In the genomic region with DNA sequence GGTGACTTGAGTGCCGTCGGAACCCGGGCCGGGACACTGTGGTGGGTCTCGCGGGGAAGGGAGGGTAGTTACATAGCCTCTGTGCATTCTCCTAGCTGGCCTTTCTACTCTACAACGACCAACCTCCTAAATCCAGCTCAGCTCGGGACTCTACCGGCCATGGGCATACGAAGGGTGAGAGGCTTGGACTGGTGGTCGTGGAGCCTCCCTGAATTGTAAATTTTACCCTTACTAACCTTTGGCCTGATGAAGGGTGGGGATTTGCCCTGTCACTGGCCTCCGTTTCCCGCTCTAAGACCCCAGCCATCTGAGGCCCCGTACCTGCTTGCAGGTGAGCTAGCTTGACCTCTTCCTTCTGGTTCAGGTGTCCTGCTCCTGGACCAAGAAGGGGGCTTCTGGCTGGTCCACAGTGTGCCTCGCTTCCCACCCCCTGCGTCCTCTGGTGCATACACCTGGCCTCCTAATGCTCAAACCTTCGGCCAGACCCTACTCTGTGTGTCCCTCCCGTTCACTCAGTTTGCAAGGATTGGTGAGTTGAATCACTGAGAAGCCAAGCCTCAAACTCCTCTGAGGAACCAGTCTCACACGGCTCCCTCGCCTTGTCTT, we compare ENCODE assay signal across 9 mouse cellular contexts. TPM values are rescaled to one million over a fixed set of nuclear protein-coding genes. Genes with fewer than 3 reads are reported as not detected.
DNase-seq lines count a peak whose midpoint lies in the region; ATAC-seq and TF ChIP-seq lines count a peak whose summit lies in the region.
"Had no signal": no experiment of that assay in that cellular context is flagged by ENCODE, and none has a peak within 500 bp of the region (broad histone marks: within the 10 kb centered on the region; RNA-seq: fewer than 3 reads in every experiment).

No protein-coding gene starts in this region.

- peak overlapping the region; percentile 78 for H3K4me2 ChIP-seq in forebrain, embryonic 12.5 days
- H3K4me2 ChIP-seq in liver, embryonic 12.5 days: peak overlapping the region; percentile 93

- H3K27me3 ChIP-seq in heart, adult 2 months (ENCODE audit: control insufficient read depth, insufficient read depth, low read length): peaks cover 3% of the 10 kb centered on the region
- H3K27me3 ChIP-seq in forebrain, embryonic 12.5 days: peaks cover 63% of the 10 kb centered on the region
- H3K27me3 ChIP-seq in liver, embryonic 12.5 days (replicated peaks): peaks cover 40% of the 10 kb centered on the region

- H3K27ac ChIP-seq in heart, adult 2 months: peak overlapping the region; percentile 73; the same call in 1 of the 2 replicates
- no peak overlapping the region for H3K27ac ChIP-seq in forebrain, embryonic 12.5 days
- peak overlapping the region; percentile 90 for H3K27ac ChIP-seq in liver, embryonic 12.5 days

- no peaks in the 10 kb centered on the region for H3K79me2 ChIP-seq in heart, adult 2 months (replicated peaks; ENCODE audit: control insufficient read depth, insufficient read depth, low read length)

- TF ChIP-seq POLR2A in heart, adult 2 months (IDR thresholded peaks at IDR 0.05; ENCODE audit: insufficient read depth, low read depth, low read length): no peak

- no peak for TF ChIP-seq CTCF in heart, adult 2 months (IDR thresholded peaks at IDR 0.05)

- peaks cover 1% of the 10 kb centered on the region; the same call in 1 of the 2 replicates for H3K4me1 ChIP-seq in heart, adult 2 months (ENCODE audit: control insufficient read depth, insufficient read depth, low read length)
- peaks cover 25% of the 10 kb centered on the region for H3K4me1 ChIP-seq in forebrain, embryonic 12.5 days
- peaks cover 73% of the 10 kb centered on the region for H3K4me1 ChIP-seq in liver, embryonic 12.5 days

- ATAC-seq in forebrain, embryonic 12.5 days (ENCODE audit: low FRiP score): peak; percentile 18; the same call in 1 of the 2 replicates
- no peak for ATAC-seq in liver, embryonic 12.5 days
- ATAC-seq in megakaryocyte-erythroid progenitor cell, adult 5-6 weeks (replicated peaks; ENCODE audit: low FRiP score, low TSS enrichment, poor library complexity, severe bottlenecking): no peak

- H3K4me3 ChIP-seq in heart, adult 2 months: peak overlapping the region; percentile 64
- H3K4me3 ChIP-seq in forebrain, embryonic 12.5 days (replicated peaks): peak overlapping the region; percentile 50
- H3K4me3 ChIP-seq in liver, embryonic 12.5 days: peak overlapping the region; percentile 71

- peak overlapping the region; percentile 78 for H3K9ac ChIP-seq in heart, adult 2 months (ENCODE audit: low read depth, low read length)
- H3K9ac ChIP-seq in forebrain, embryonic 12.5 days: peak overlapping the region; percentile 62
- peak overlapping the region; percentile 86 for H3K9ac ChIP-seq in liver, embryonic 12.5 days

- no peaks in the 10 kb centered on the region for H3K9me3 ChIP-seq in forebrain, embryonic 12.5 days
- H3K9me3 ChIP-seq in liver, embryonic 12.5 days (replicated peaks): no peaks in the 10 kb centered on the region

- intact Hi-C loops in heart, adult 2 months (cut with DNase I): no loop called here

- DNase-seq in heart, adult 2 months: no peak
- DNase-seq in heart, adult 18-20 months: no peak
- DNase-seq in A20 (ENCODE audit: low read depth, low spot score): peak; percentile 34
- DNase-seq in urinary bladder, postnatal 25 days (ENCODE audit: low spot score): no peak
- no peak for DNase-seq in spleen, adult 12 weeks (ENCODE audit: low spot score)

- TF ChIP-seq EP300 in heart, adult 2 months (IDR thresholded peaks at IDR 0.05; ENCODE audit: insufficient read depth, low read depth, low read length): no peak

- H3K36me3 ChIP-seq in heart, adult 2 months (ENCODE audit: control insufficient read depth, insufficient read depth, low read length): no peaks in the 10 kb centered on the region
- peaks cover 34% of the 10 kb centered on the region for H3K36me3 ChIP-seq in forebrain, embryonic 12.5 days (replicated peaks)
- peaks cover 54% of the 10 kb centered on the region for H3K36me3 ChIP-seq in liver, embryonic 12.5 days

- 59% methylated on average over 20 of the region's 20 CpGs for WGBS in heart, adult 2 months
- WGBS in forebrain, embryonic 12.5 days: 49% methylated on average over 20 of the region's 20 CpGs
- WGBS in liver, embryonic 12.5 days (ENCODE audit: insufficient replicate concordance): 43% methylated on average over 20 of the region's 20 CpGs

RNA-seq across cellular contexts. Expression of gene Dnase2a, which starts 0.9 kb away (rescaled TPM):
- total RNA-seq in heart, adult 2 months (2021): 1 to 10 TPM; 6.5 to 9.6 TPM
- 9.2 and 10.9 TPM in 2 replicates for polyA plus RNA-seq in heart, adult 2 months (2012; rRNA removed)
- 10 to 100 TPM in 1 of 2 experiments, 1 to 10 TPM in 1; 9.5 to 11.0 TPM for total RNA-seq in heart, adult 18-20 months (2021)
- 8.7 and 9.8 TPM in 2 replicates for polyA plus RNA-seq in forebrain, embryonic 12.5 days (2016; fragmentation: Nextera tagmentation; extraction: Ambion mirVana)
- polyA plus RNA-seq in liver, embryonic 12.5 days (2016; fragmentation: Nextera tagmentation; extraction: Ambion mirVana): 10.8 and 11.4 TPM in 2 replicates
- total RNA-seq in megakaryocyte-erythroid progenitor cell, adult 5-6 weeks (2014; fragmentation: Nextera tagmentation): 29.1 and 38.8 TPM in 2 replicates
- total RNA-seq in megakaryocyte-erythroid progenitor cell, adult 5-6 weeks (2017): 26.7 and 42.2 TPM in 2 replicates

RNA-seq across cellular contexts. Expression of gene Klf1, which starts 7.5 kb away (rescaled TPM):
- total RNA-seq in heart, adult 2 months (2021): under 1 TPM in 1 of 2 experiments, not detected in 1; 0.16 TPM
- polyA plus RNA-seq in heart, adult 2 months (2012; rRNA removed): 0.08 and 0.23 TPM in 2 replicates
- not detected for total RNA-seq in heart, adult 18-20 months (2021)
- 2.4 and 3.5 TPM in 2 replicates for polyA plus RNA-seq in forebrain, embryonic 12.5 days (2016; fragmentation: Nextera tagmentation; extraction: Ambion mirVana)
- polyA plus RNA-seq in liver, embryonic 12.5 days (2016; fragmentation: Nextera tagmentation; extraction: Ambion mirVana): 517 and 552 TPM in 2 replicates
- total RNA-seq in megakaryocyte-erythroid progenitor cell, adult 5-6 weeks (2014; fragmentation: Nextera tagmentation): 193 and 197 TPM in 2 replicates
- 162 and 228 TPM in 2 replicates for total RNA-seq in megakaryocyte-erythroid progenitor cell, adult 5-6 weeks (2017)

RNA-seq across cellular contexts. Expression of gene Gcdh, which starts 15.5 kb away (rescaled TPM):
- 10 to 100 TPM; 71.5 to 89.9 TPM for total RNA-seq in heart, adult 2 months (2021)
- 134 and 148 TPM in 2 replicates for polyA plus RNA-seq in heart, adult 2 months (2012; rRNA removed)
- 10 to 100 TPM; 79.9 to 84.2 TPM for total RNA-seq in heart, adult 18-20 months (2021)
- polyA plus RNA-seq in forebrain, embryonic 12.5 days (2016; fragmentation: Nextera tagmentation; extraction: Ambion mirVana): 31.1 and 33.2 TPM in 2 replicates
- 41.1 and 44.3 TPM in 2 replicates for polyA plus RNA-seq in liver, embryonic 12.5 days (2016; fragmentation: Nextera tagmentation; extraction: Ambion mirVana)
- 34.7 and 51.0 TPM in 2 replicates for total RNA-seq in megakaryocyte-erythroid progenitor cell, adult 5-6 weeks (2014; fragmentation: Nextera tagmentation)
- 37.0 and 42.9 TPM in 2 replicates for total RNA-seq in megakaryocyte-erythroid progenitor cell, adult 5-6 weeks (2017)

RNA-seq across cellular contexts. Expression of gene Mast1, which starts 27.9 kb away (rescaled TPM):
- total RNA-seq in heart, adult 2 months (2021): under 1 TPM; 0.07 to 0.10 TPM
- 0.16 and 0.18 TPM in 2 replicates for polyA plus RNA-seq in heart, adult 2 months (2012; rRNA removed)
- total RNA-seq in heart, adult 18-20 months (2021): under 1 TPM; 0.10 TPM
- polyA plus RNA-seq in forebrain, embryonic 12.5 days (2016; fragmentation: Nextera tagmentation; extraction: Ambion mirVana): 29.3 and 35.3 TPM in 2 replicates
- polyA plus RNA-seq in liver, embryonic 12.5 days (2016; fragmentation: Nextera tagmentation; extraction: Ambion mirVana): 0.18 TPM in 2 replicates
- total RNA-seq in megakaryocyte-erythroid progenitor cell, adult 5-6 weeks (2014; fragmentation: Nextera tagmentation): 0.45 TPM in 1 of 2 replicates, not detected in the other
- total RNA-seq in megakaryocyte-erythroid progenitor cell, adult 5-6 weeks (2017): 0.42 TPM in 1 of 2 replicates, not detected in the other
- total RNA-seq: common myeloid progenitor, adult 5-6 weeks had no signal

RNA-seq across cellular contexts. Expression of gene Syce2, which starts 37.4 kb away (rescaled TPM):
- 1 to 10 TPM; 2.6 to 4.3 TPM for total RNA-seq in heart, adult 2 months (2021)
- polyA plus RNA-seq in heart, adult 2 months (2012; rRNA removed): 0.33 and 0.64 TPM in 2 replicates
- total RNA-seq in heart, adult 18-20 months (2021): 1 to 10 TPM; 4.4 to 4.9 TPM
- 76.7 and 82.9 TPM in 2 replicates for polyA plus RNA-seq in forebrain, embryonic 12.5 days (2016; fragmentation: Nextera tagmentation; extraction: Ambion mirVana)
- polyA plus RNA-seq in liver, embryonic 12.5 days (2016; fragmentation: Nextera tagmentation; extraction: Ambion mirVana): 110 TPM in 2 replicates
- 101 and 135 TPM in 2 replicates for total RNA-seq in megakaryocyte-erythroid progenitor cell, adult 5-6 weeks (2014; fragmentation: Nextera tagmentation)
- 98.9 and 102 TPM in 2 replicates for total RNA-seq in megakaryocyte-erythroid progenitor cell, adult 5-6 weeks (2017)

Comparison
In these comparisons a context has a peak if more than half of its experiments do, and no peak if none do; other contexts are left out.
1. RNA of gene Klf1, which starts 7.5 kb away (total RNA-seq): 162 to 228 TPM in megakaryocyte-erythroid progenitor cell, adult 5-6 weeks; 0.16 TPM in heart, adult 2 months and not detected in heart, adult 18-20 months; every median in the first group is over 100 times any median in the second.
2. Peak in every context shown above with its lines, with median percentiles within 50 percentile points of each other: H3K4me3 ChIP-seq and H3K9ac ChIP-seq.